Mouse (Mus musculus) lung, postnatal 10 days (tissue): ENCODE measurements at regions not wholly inside any gene's neighbourhood (a gene's known extent, or its start where the extent isn't known, plus 50 kb on each side); places are given as distances from the start of the nearest gene placed in this dataset.
A peak's percentile ranks its signal among the peaks of the same experiment; 100 is the strongest.

Experiments used
- DNase-seq: peaks from one replicate; pipeline ENCODE4 v3.0.0; 2021

GRCm38 (mm10) chr6:84383141-84383540 lies 210.6 kb downstream of the Cyp26b1 start:
- no peak for DNase-seq

GRCm38 (mm10) chr6:84381571-84381970 lies 212.1 kb downstream of the Cyp26b1 start:
- DNase-seq: no peak

GRCm38 (mm10) chr6:84376666-84377065 lies 217.0 kb downstream of the Cyp26b1 start:
- DNase-seq: no peak

GRCm38 (mm10) chr6:84375498-84375897 lies 218.2 kb downstream of the Cyp26b1 start:
- peak; percentile 72 for DNase-seq

GRCm38 (mm10) chr6:84366365-84366764 lies 227.3 kb downstream of the Cyp26b1 start:
- DNase-seq: no peak

- no peak for DNase-seq
These were observed 227.8 kb downstream of the Cyp26b1 start for GRCm38 (mm10) chr6:84365914-84366313.

GRCm38 (mm10) chr6:84364964-84365363 lies 228.7 kb downstream of the Cyp26b1 start:
- DNase-seq: no peak

GRCm38 (mm10) chr6:84362331-84362730 lies 231.4 kb downstream of the Cyp26b1 start:
- DNase-seq: no peak

GRCm38 (mm10) chr6:84357911-84358310 lies 235.8 kb downstream of the Cyp26b1 start:
- no peak for DNase-seq

- peak; percentile 59 for DNase-seq
These were observed 240.1 kb downstream of the Cyp26b1 start for GRCm38 (mm10) chr6:84353425-84354220.

- DNase-seq: no peak
These were observed 248.8 kb downstream of the Cyp26b1 start for GRCm38 (mm10) chr6:84344936-84345335.

GRCm38 (mm10) chr6:84333666-84334179 lies 260.0 kb downstream of the Cyp26b1 start:
- peak; percentile 32 for DNase-seq

- no peak for DNase-seq
These were observed 264.6 kb downstream of the Cyp26b1 start for GRCm38 (mm10) chr6:84329106-84329505.

- DNase-seq: no peak
These were observed 265.7 kb downstream of the Cyp26b1 start for GRCm38 (mm10) chr6:84328030-84328390.

GRCm38 (mm10) chr6:84327306-84328029 lies 266.2 kb downstream of the Cyp26b1 start:
- DNase-seq: no peak

- peak; percentile 76 for DNase-seq
These were observed 268.2 kb downstream of the Cyp26b1 start for GRCm38 (mm10) chr6:84325384-84326114.

- DNase-seq: no peak
These were observed 269.5 kb downstream of the Cyp26b1 start for GRCm38 (mm10) chr6:84324185-84324584.

GRCm38 (mm10) chr6:84322528-84322927 lies 271.2 kb downstream of the Cyp26b1 start:
- DNase-seq: no peak

- peak; percentile 58 for DNase-seq
These were observed 273.1 kb downstream of the Cyp26b1 start for GRCm38 (mm10) chr6:84320586-84320985.

- peak; percentile 75 for DNase-seq
These were observed 274.9 kb downstream of the Cyp26b1 start for GRCm38 (mm10) chr6:84318774-84319173.

- DNase-seq: peak; percentile 40
These were observed 276.7 kb downstream of the Cyp26b1 start for GRCm38 (mm10) chr6:84317026-84317425.

GRCm38 (mm10) chr6:84315175-84315912 lies 278.4 kb downstream of the Cyp26b1 start:
- DNase-seq: no peak

- no peak for DNase-seq
These were observed 279.9 kb downstream of the Cyp26b1 start for GRCm38 (mm10) chr6:84313797-84314196.
